Mouse (Mus musculus) stomach, embryonic 15.5 days (tissue): ENCODE measurements around the gene Gal3st2c. TPM values are rescaled to one million over a fixed set of nuclear protein-coding genes. Genes with fewer than 3 reads are reported as not detected.
"Not testable (repeated sequence)": the region's sequence is repeated elsewhere in the genome, so short reads cannot be mapped to it uniquely, and the experiment has no call there.

Source experiments
- ATAC-seq: fragments of 200-750 bp; cut with Nextera tagmentation; 2 replicates; pipeline ENCODE4 v1.8.0; 2017; ENCODE audit warnings: low read depth, moderate number of reproducible peaks, moderate TSS enrichment; ENCODE audit not compliant: insufficient read depth, low FRiP score
- H3K27ac ChIP-seq: fragments of 300-500 bp; sonication (generic); 2 replicates; pipeline ENCODE4 v1.5.1; 2015; ENCODE audit warnings: mild to moderate bottlenecking, inconsistent platforms
- H3K27me3 ChIP-seq: fragments of 300-500 bp; sonication (generic); replicated peaks from 2 replicates; pipeline ENCODE4 v1.6.1; 2015; ENCODE audit warnings: inconsistent platforms
- H3K36me3 ChIP-seq: fragments of 300-500 bp; sonication (generic); 2 replicates; pipeline ENCODE4 v1.6.1; 2015; ENCODE audit warnings: inconsistent platforms
- H3K4me1 ChIP-seq: fragments of 300-500 bp; sonication (generic); 2 replicates; pipeline ENCODE4 v1.6.1; 2015; ENCODE audit warnings: inconsistent platforms
- H3K4me2 ChIP-seq: fragments of 300-500 bp; sonication (generic); 2 replicates; pipeline ENCODE4 v1.6.1; 2015; ENCODE audit warnings: mild to moderate bottlenecking, inconsistent platforms
- H3K4me3 ChIP-seq: fragments of 300-500 bp; sonication (generic); replicated peaks from 2 replicates; pipeline ENCODE4 v1.5.1; 2015; ENCODE audit warnings: inconsistent platforms
- H3K9ac ChIP-seq: fragments of 300-500 bp; sonication (generic); 2 replicates; pipeline ENCODE4 v1.6.1; 2015; ENCODE audit warnings: inconsistent platforms
- H3K9me3 ChIP-seq: fragments of 300-500 bp; sonication (generic); 2 replicates; pipeline ENCODE4 v1.6.1; 2016; ENCODE audit warnings: inconsistent platforms
- WGBS: fragments of 180-500 bp; shearing (Covaris S2); methylation state at CpG from one replicate; pipeline ENCODE4 v1.1.7; 2015; 5-methylcytosine and 5-hydroxymethylcytosine counted together
- polyA plus RNA-seq: library from polyadenylated mRNA; unstranded; fragments of >200 nt; fragmentation: Nextera tagmentation; extraction: Ambion mirVana; gene quantifications from 2 replicates; pipeline ENCODE4 v1.2.1, GENCODE M21; 2015

Gene Gal3st2c
- polyA plus RNA-seq, 1 experiment from 2014 or later = not detected

- not testable (repeated sequence) for H3K36me3 ChIP-seq
These were observed 15.7 kb downstream of the Gal3st2c start for GRCm38 (mm10) chr1:94005954-94006506.

GRCm38 (mm10) chr1:94008826-94009225 lies 18.5 kb downstream of the Gal3st2c start:
- not testable (repeated sequence) for H3K4me2 ChIP-seq, ATAC-seq, H3K4me3 ChIP-seq, H3K27me3 ChIP-seq, H3K4me1 ChIP-seq, H3K27ac ChIP-seq, H3K9me3 ChIP-seq, H3K9ac ChIP-seq, H3K36me3 ChIP-seq
- 84% methylated on average over 16 of the region's 19 CpGs for WGBS

More at GRCm38 (mm10) chr1:94005954-94006506, 15.7 kb downstream of the Gal3st2c start:
- not testable (repeated sequence) for H3K4me2 ChIP-seq, H3K9me3 ChIP-seq, H3K9ac ChIP-seq, H3K4me3 ChIP-seq, H3K27ac ChIP-seq, H3K27me3 ChIP-seq, ATAC-seq, H3K4me1 ChIP-seq
- WGBS = 74% methylated on average over 2 of the region's 2 CpGs

DNA sequence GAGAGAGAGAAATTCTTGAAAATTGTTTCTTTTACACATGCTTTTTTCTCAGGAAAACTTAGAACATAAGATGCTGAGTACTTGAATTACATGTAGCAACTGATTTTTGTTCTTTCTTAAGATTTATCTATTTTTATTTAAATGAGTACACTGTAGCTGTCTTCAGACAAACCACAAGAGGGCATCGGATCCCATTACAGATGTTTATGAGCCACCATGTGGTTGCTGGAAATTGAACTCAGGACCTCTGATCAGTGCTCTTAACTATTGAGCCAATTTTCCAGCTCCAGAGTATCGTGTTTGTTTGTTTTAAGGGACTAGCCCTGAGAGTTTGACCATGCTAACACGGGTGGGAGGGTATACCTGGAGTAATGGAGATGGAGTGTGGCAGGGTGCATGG lies 21.3 kb downstream of the Gal3st2c start:
- H3K4me3 ChIP-seq = no peak overlapping the region
- no peak for ATAC-seq
- no peaks in the 10 kb centered on the region for H3K4me1 ChIP-seq
- H3K36me3 ChIP-seq = no peaks in the 10 kb centered on the region
- no peak overlapping the region for H3K9ac ChIP-seq
- 58% methylated on average over 3 of the region's 3 CpGs for WGBS
- no peaks in the 10 kb centered on the region for H3K9me3 ChIP-seq
- no peak overlapping the region for H3K4me2 ChIP-seq
- no peak overlapping the region for H3K27ac ChIP-seq
- no peaks in the 10 kb centered on the region for H3K27me3 ChIP-seq

- H3K36me3 ChIP-seq = no peaks in the 10 kb centered on the region
- no peaks in the 10 kb centered on the region for H3K9me3 ChIP-seq
- no peak within 1 kb of the TSS for H3K9ac ChIP-seq
- ATAC-seq = no peak
- WGBS = 84% methylated on average over 6 of the region's 6 CpGs
- H3K4me1 ChIP-seq = no peaks in the 10 kb centered on the region
- no peaks in the 10 kb centered on the region for H3K27me3 ChIP-seq
- H3K4me3 ChIP-seq = no peak within 1 kb of the TSS
- H3K4me2 ChIP-seq = no peak within 1 kb of the TSS
- no peak within 1 kb of the TSS for H3K27ac ChIP-seq
These were observed 29.8 kb downstream of the Gal3st2c start, which contains the start of gene Neu4 for GRCm38 (mm10) chr1:94020151-94020550. Neu4 (plus strand) TSS chr1:94020451.

- H3K36me3 ChIP-seq = no peaks in the 10 kb centered on the region
- H3K27me3 ChIP-seq = no peaks in the 10 kb centered on the region
- H3K27ac ChIP-seq = no peak overlapping the region
- no peak overlapping the region for H3K4me2 ChIP-seq
- no peaks in the 10 kb centered on the region for H3K4me1 ChIP-seq
- H3K4me3 ChIP-seq = no peak overlapping the region
- no peak overlapping the region for H3K9ac ChIP-seq
- no peaks in the 10 kb centered on the region for H3K9me3 ChIP-seq
- ATAC-seq = no peak
- 79% methylated on average over 12 of the region's 12 CpGs for WGBS
These were observed 37.3 kb downstream of the Gal3st2c start for GRCm38 (mm10) chr1:94027506-94028108.

- no peak overlapping the region for H3K27ac ChIP-seq
- ATAC-seq = no peak
- H3K9me3 ChIP-seq = no peaks in the 10 kb centered on the region
- H3K36me3 ChIP-seq = no peaks in the 10 kb centered on the region
- H3K4me3 ChIP-seq = no peak overlapping the region
- whole genome bisulfite sequencing = 88% methylated on average over 2 of the region's 2 CpGs
- no peaks in the 10 kb centered on the region for H3K27me3 ChIP-seq
- no peak overlapping the region for H3K4me2 ChIP-seq
- H3K9ac ChIP-seq = no peak overlapping the region
- no peaks in the 10 kb centered on the region for H3K4me1 ChIP-seq
These were observed 38.4 kb downstream of the Gal3st2c start for GRCm38 (mm10) chr1:94028741-94029140.

DNA sequence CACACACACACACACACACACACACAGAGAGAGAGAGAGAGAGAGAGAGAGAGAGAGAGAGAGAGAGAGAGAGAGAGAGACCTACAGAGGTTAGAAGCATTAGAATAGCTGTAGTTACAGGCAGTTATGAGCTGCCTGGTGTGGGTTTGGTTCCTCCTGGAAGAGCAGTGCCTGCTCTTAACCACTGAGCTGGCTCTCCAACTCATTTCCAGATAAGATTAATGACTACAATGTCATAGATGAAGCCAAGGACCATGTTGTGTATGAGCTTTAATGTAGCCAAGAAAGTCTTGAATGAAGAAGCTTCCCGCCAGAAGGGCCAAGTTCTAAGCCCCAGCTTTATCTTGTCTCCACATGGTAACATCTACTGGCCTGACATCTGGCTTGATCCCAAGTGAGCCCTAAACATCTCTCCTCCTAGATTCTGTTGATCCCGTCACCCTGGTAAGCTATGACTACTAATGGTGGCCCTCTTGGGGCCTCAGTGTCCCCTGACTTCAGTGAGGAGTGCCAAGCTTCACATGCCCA lies 42.8 kb downstream of the Gal3st2c start:
- no peak overlapping the region for H3K4me2 ChIP-seq
- no peaks in the 10 kb centered on the region for H3K27me3 ChIP-seq
- no peaks in the 10 kb centered on the region for H3K36me3 ChIP-seq
- H3K27ac ChIP-seq = no peak overlapping the region
- no peak overlapping the region for H3K4me3 ChIP-seq
- H3K9ac ChIP-seq = no peak overlapping the region
- ATAC-seq = no peak
- 0 out of 2 replicates have a peak, but pooled peaks cover 3% of the 10 kb centered on the region for H3K4me1 ChIP-seq
- WGBS = 77% methylated on average over 2 of the region's 2 CpGs
- no peaks in the 10 kb centered on the region for H3K9me3 ChIP-seq

GRCm38 (mm10) chr1:94034984-94035743 lies 44.9 kb downstream of the Gal3st2c start:
- peak overlapping the region; percentile 28; the same call in 1 of the 2 replicates for H3K27ac ChIP-seq
- under 1% methylated on average over 25 of the region's 25 CpGs for WGBS
- H3K9ac ChIP-seq = no peak overlapping the region
- H3K36me3 ChIP-seq = no peaks in the 10 kb centered on the region
- H3K4me2 ChIP-seq = peak overlapping the region; percentile 72
- H3K9me3 ChIP-seq = no peaks in the 10 kb centered on the region
- H3K4me3 ChIP-seq = peak overlapping the region; percentile 35
- no peaks in the 10 kb centered on the region for H3K27me3 ChIP-seq
- ATAC-seq = peak; percentile 78
- H3K4me1 ChIP-seq = 0 out of 2 replicates have a peak, but pooled peaks cover 3% of the 10 kb centered on the region

DNA sequence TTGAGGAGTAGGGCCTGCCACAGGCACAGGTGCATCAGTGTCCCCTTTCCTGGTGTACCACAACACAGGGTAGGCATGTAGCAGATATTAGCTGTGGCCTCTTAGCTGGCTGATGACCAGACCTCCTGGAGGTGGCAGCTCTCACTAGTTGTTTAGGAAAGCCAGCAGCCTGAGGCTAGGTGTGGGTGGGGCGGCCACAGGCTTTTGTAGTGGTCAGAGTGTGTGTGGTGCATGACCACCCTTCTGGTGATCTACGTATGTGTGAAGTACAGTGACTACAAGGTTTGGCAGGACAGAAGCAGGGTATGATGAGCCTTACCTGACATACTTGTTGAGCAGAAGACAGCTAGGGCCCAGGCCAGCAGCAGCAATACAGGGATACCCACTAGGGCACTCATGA lies 50.1 kb downstream of the Gal3st2c start:
- ATAC-seq = no peak
- Histone ChIP-seq H3K9ac (no peak overlapping the region), H3K4me2 (no peak overlapping the region), H3K4me3 (no peak overlapping the region), H3K9me3 (no peaks in the 10 kb centered on the region), H3K4me1 (0 out of 2 replicates have a peak, but pooled peaks cover 3% of the 10 kb centered on the region), H3K36me3 (no peaks in the 10 kb centered on the region), H3K27me3 (no peaks in the 10 kb centered on the region), H3K27ac (no peak overlapping the region)
- 95% methylated on average over 2 of the region's 2 CpGs for WGBS

- no peaks in the 10 kb centered on the region for H3K4me1 ChIP-seq
- ATAC-seq = no peak
- no peak overlapping the region for H3K27ac ChIP-seq
- H3K36me3 ChIP-seq = no peaks in the 10 kb centered on the region
- no peak overlapping the region for H3K4me3 ChIP-seq
- no peaks in the 10 kb centered on the region for H3K9me3 ChIP-seq
- H3K4me2 ChIP-seq = no peak overlapping the region
- no peak overlapping the region for H3K9ac ChIP-seq
- H3K27me3 ChIP-seq = no peaks in the 10 kb centered on the region
- WGBS = 62% methylated on average over 3 of the region's 3 CpGs
These were observed 55.2 kb downstream of the Gal3st2c start for GRCm38 (mm10) chr1:94045559-94045958.

DNA sequence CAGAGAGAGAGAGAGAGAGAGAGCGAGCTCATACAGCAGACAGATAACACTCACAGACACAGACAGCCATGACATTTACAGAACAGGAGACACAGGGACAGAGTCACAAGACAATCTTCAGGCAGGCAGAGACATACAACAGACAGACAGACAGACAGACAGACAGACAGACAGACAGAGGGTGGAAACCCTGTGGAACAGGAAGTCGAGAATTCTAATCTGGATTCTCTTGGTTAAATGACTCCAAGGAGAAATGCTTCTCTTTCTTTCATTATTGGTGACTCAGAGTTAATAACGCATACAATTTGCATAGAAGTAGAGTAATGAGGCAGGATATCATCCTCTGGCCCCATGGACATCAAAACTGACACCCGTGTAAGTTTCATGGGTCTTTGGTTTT lies 56.2 kb downstream of the Gal3st2c start:
- Histone ChIP-seq H3K36me3 (no peaks in the 10 kb centered on the region), H3K27ac (no peak overlapping the region), H3K9me3 (no peaks in the 10 kb centered on the region), H3K4me1 (no peaks in the 10 kb centered on the region), H3K9ac (no peak overlapping the region), H3K4me2 (no peak overlapping the region), H3K27me3 (no peaks in the 10 kb centered on the region), H3K4me3 (no peak overlapping the region)
- no peak for ATAC-seq
- WGBS = 78% methylated on average over 4 of the region's 4 CpGs

DNA sequence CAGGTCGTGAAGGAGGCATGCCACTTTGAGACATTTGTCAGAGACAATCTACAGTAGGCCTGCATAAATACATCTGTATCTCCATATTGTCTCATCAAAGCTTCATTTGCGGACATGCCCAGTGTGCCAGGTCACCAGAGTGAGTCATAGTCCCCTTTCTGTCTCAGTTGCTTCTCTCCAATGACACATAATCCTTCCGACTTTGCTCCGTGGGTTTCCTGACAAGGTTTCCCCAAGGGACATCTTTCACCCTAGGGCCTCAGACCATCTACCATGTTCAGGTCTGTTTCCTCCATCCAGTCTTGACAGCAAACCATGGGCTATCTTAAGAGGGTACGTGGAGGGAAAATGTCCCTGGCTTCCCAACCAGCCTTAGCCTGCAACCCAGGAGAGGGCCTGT lies 60.8 kb downstream of the Gal3st2c start:
- WGBS = 90% methylated on average over 5 of the region's 5 CpGs
- Histone ChIP-seq H3K9ac (no peak overlapping the region), H3K36me3 (no peaks in the 10 kb centered on the region), H3K4me3 (no peak overlapping the region), H3K4me1 (no peaks in the 10 kb centered on the region), H3K27me3 (no peaks in the 10 kb centered on the region), H3K27ac (no peak overlapping the region), H3K4me2 (no peak overlapping the region), H3K9me3 (no peaks in the 10 kb centered on the region)
- ATAC-seq = no peak
